Mouse (Mus musculus): ENCODE results near the gene Hdac9. TPM values are rescaled to one million over a fixed set of nuclear protein-coding genes. Genes with fewer than 3 reads are reported as not detected.
"Not testable (repeated sequence)": the region's sequence is repeated elsewhere in the genome, so short reads cannot be mapped to it uniquely, and the experiment has no call there.

The Hdac9 gene
- polyA plus RNA-seq, 1 experiment from 2014 or later: 5.5 TPM

- no peak for DNase-seq (ENCODE audit: low spot score)
Observed at GRCm38 (mm10) chr12:34075805-34076509, 840.9 kb downstream of the Hdac9 start.

GRCm38 (mm10) chr12:34052508-34052907, 864.4 kb downstream of the Hdac9 start:
- no peaks in the 10 kb centered on the region for H3K9me3 ChIP-seq (ENCODE audit: control insufficient read depth, low read length)
- no peak overlapping the region for H3K4me3 ChIP-seq (ENCODE audit: low read depth, low read length)
- DNase-seq (ENCODE audit: low spot score) (no peak), ATAC-seq (ENCODE audit: insufficient number of reproducible peaks, low FRiP score, low TSS enrichment, low read depth) (no peak)
- H3K4me1 ChIP-seq (ENCODE audit: control insufficient read depth, insufficient read depth, low read length): no peaks in the 10 kb centered on the region
- no peak overlapping the region for H3K9ac ChIP-seq (ENCODE audit: low read length)
- no peak overlapping the region for H3K4me2 ChIP-seq (ENCODE audit: low read depth, severe bottlenecking)
- WGBS: 85% methylated on average over 5 of the region's 5 CpGs
- no peaks in the 10 kb centered on the region for H3K36me3 ChIP-seq (ENCODE audit: control insufficient read depth, insufficient read depth, low read length)
- no peak overlapping the region for H3K27ac ChIP-seq (replicated peaks; ENCODE audit: low read depth, low read length)
- no peaks in the 10 kb centered on the region for H3K27me3 ChIP-seq (ENCODE audit: control insufficient read depth, insufficient read depth, low read length)

More at GRCm38 (mm10) chr12:34075805-34076509, 840.9 kb downstream of the Hdac9 start:
- H3K4me2 ChIP-seq (ENCODE audit: low read depth, severe bottlenecking): no peak overlapping the region
- no peaks in the 10 kb centered on the region for H3K36me3 ChIP-seq (ENCODE audit: control insufficient read depth, insufficient read depth, low read length)
- H3K27ac ChIP-seq (replicated peaks; ENCODE audit: low read depth, low read length): no peak overlapping the region
- H3K4me3 ChIP-seq (ENCODE audit: low read depth, low read length): no peak overlapping the region
- no peaks in the 10 kb centered on the region for H3K9me3 ChIP-seq (ENCODE audit: control insufficient read depth, low read length)
- ATAC-seq (ENCODE audit: insufficient number of reproducible peaks, low FRiP score, low TSS enrichment, low read depth): no peak
- H3K27me3 ChIP-seq (ENCODE audit: control insufficient read depth, insufficient read depth, low read length): no peaks in the 10 kb centered on the region
- no peak overlapping the region for H3K9ac ChIP-seq (ENCODE audit: low read length)
- 83% methylated on average over 9 of the region's 9 CpGs for WGBS
- H3K4me1 ChIP-seq (ENCODE audit: control insufficient read depth, insufficient read depth, low read length): no peaks in the 10 kb centered on the region

GRCm38 (mm10) chr12:34052036-34052435, 864.9 kb downstream of the Hdac9 start:
- Histone ChIP-seq H3K36me3 (ENCODE audit: control insufficient read depth, insufficient read depth, low read length) (no peaks in the 10 kb centered on the region), H3K9ac (ENCODE audit: low read length) (no peak overlapping the region), H3K4me2 (ENCODE audit: low read depth, severe bottlenecking) (no peak overlapping the region), H3K27me3 (ENCODE audit: control insufficient read depth, insufficient read depth, low read length) (no peaks in the 10 kb centered on the region), H3K4me3 (ENCODE audit: low read depth, low read length) (no peak overlapping the region), H3K9me3 (ENCODE audit: control insufficient read depth, low read length) (no peaks in the 10 kb centered on the region), H3K4me1 (ENCODE audit: control insufficient read depth, insufficient read depth, low read length) (no peaks in the 10 kb centered on the region), H3K27ac (replicated peaks; ENCODE audit: low read depth, low read length) (no peak overlapping the region)
- DNase-seq (ENCODE audit: low spot score) (no peak), ATAC-seq (ENCODE audit: insufficient number of reproducible peaks, low FRiP score, low TSS enrichment, low read depth) (no peak)
- WGBS: 77% methylated on average over 3 of the region's 3 CpGs

GRCm38 (mm10) chr12:34051112-34051511, 865.8 kb downstream of the Hdac9 start:
- Histone ChIP-seq H3K4me1 (ENCODE audit: control insufficient read depth, insufficient read depth, low read length) (no peaks in the 10 kb centered on the region), H3K4me3 (ENCODE audit: low read depth, low read length) (no peak overlapping the region), H3K36me3 (ENCODE audit: control insufficient read depth, insufficient read depth, low read length) (no peaks in the 10 kb centered on the region), H3K4me2 (ENCODE audit: low read depth, severe bottlenecking) (no peak overlapping the region), H3K27ac (replicated peaks; ENCODE audit: low read depth, low read length) (no peak overlapping the region), H3K9me3 (ENCODE audit: control insufficient read depth, low read length) (no peaks in the 10 kb centered on the region), H3K9ac (ENCODE audit: low read length) (no peak overlapping the region), H3K27me3 (ENCODE audit: control insufficient read depth, insufficient read depth, low read length) (no peaks in the 10 kb centered on the region)
- ATAC-seq (ENCODE audit: insufficient number of reproducible peaks, low FRiP score, low TSS enrichment, low read depth) (no peak), DNase-seq (ENCODE audit: low spot score) (peak; percentile 45)
- 56% methylated on average over 7 of the region's 7 CpGs for WGBS

- H3K36me3 ChIP-seq (ENCODE audit: control insufficient read depth, insufficient read depth, low read length): no peaks in the 10 kb centered on the region
- H3K4me2 ChIP-seq (ENCODE audit: low read depth, severe bottlenecking): no peak overlapping the region
- WGBS: 89% methylated on average over 6 of the region's 6 CpGs
- H3K4me1 ChIP-seq (ENCODE audit: control insufficient read depth, insufficient read depth, low read length): no peaks in the 10 kb centered on the region
- ATAC-seq (ENCODE audit: insufficient number of reproducible peaks, low FRiP score, low TSS enrichment, low read depth) (no peak), DNase-seq (ENCODE audit: low spot score) (no peak)
- no peak overlapping the region for H3K27ac ChIP-seq (replicated peaks; ENCODE audit: low read depth, low read length)
- H3K27me3 ChIP-seq (ENCODE audit: control insufficient read depth, insufficient read depth, low read length): no peaks in the 10 kb centered on the region
- no peak overlapping the region for H3K9ac ChIP-seq (ENCODE audit: low read length)
- H3K4me3 ChIP-seq (ENCODE audit: low read depth, low read length): no peak overlapping the region
- H3K9me3 ChIP-seq (ENCODE audit: control insufficient read depth, low read length): no peaks in the 10 kb centered on the region
Observed at GRCm38 (mm10) chr12:34040949-34041348, 875.9 kb downstream of the Hdac9 start.

GRCm38 (mm10) chr12:34040061-34040460, 876.8 kb downstream of the Hdac9 start:
- DNase-seq (ENCODE audit: low spot score) (no peak), ATAC-seq (ENCODE audit: insufficient number of reproducible peaks, low FRiP score, low TSS enrichment, low read depth) (no peak)
- H3K4me3 ChIP-seq (ENCODE audit: low read depth, low read length): no peak overlapping the region
- no peak overlapping the region for H3K9ac ChIP-seq (ENCODE audit: low read length)
- no peaks in the 10 kb centered on the region for H3K9me3 ChIP-seq (ENCODE audit: control insufficient read depth, low read length)
- H3K27me3 ChIP-seq (ENCODE audit: control insufficient read depth, insufficient read depth, low read length): no peaks in the 10 kb centered on the region
- no peak overlapping the region for H3K27ac ChIP-seq (replicated peaks; ENCODE audit: low read depth, low read length)
- no peaks in the 10 kb centered on the region for H3K4me1 ChIP-seq (ENCODE audit: control insufficient read depth, insufficient read depth, low read length)
- no peak overlapping the region for H3K4me2 ChIP-seq (ENCODE audit: low read depth, severe bottlenecking)
- WGBS: 86% methylated on average over 7 of the region's 7 CpGs
- H3K36me3 ChIP-seq (ENCODE audit: control insufficient read depth, insufficient read depth, low read length): no peaks in the 10 kb centered on the region

GRCm38 (mm10) chr12:34009796-34010195, 907.1 kb downstream of the Hdac9 start:
- DNase-seq (ENCODE audit: low spot score); H3K27me3 ChIP-seq (ENCODE audit: control insufficient read depth, insufficient read depth, low read length); H3K4me2 ChIP-seq (ENCODE audit: low read depth, severe bottlenecking); ATAC-seq (ENCODE audit: insufficient number of reproducible peaks, low FRiP score, low TSS enrichment, low read depth); H3K9me3 ChIP-seq (ENCODE audit: control insufficient read depth, low read length); H3K9ac ChIP-seq (ENCODE audit: low read length); H3K27ac ChIP-seq (replicated peaks; ENCODE audit: low read depth, low read length); H3K36me3 ChIP-seq (ENCODE audit: control insufficient read depth, insufficient read depth, low read length); H3K4me1 ChIP-seq (ENCODE audit: control insufficient read depth, insufficient read depth, low read length); H3K4me3 ChIP-seq (ENCODE audit: low read depth, low read length): not testable (repeated sequence)
- WGBS: 93% methylated on average over 1 of the region's 1 CpGs

All from limb, embryonic 11.5 days (tissue).